Mouse (Mus musculus): ENCODE measurements around the gene Olfr611.
"Not testable (repeated sequence)": the region's sequence is repeated elsewhere in the genome, so short reads cannot be mapped to it uniquely, and the experiment has no call there.

Gene Olfr611

GRCm38 (mm10) chr7:103520746-103521145, at the start of gene Olfr611:
Gene Olfr611 (minus strand): TSS chr7:103520846.
- not testable (repeated sequence) for DNase-seq (ENCODE audit: low read depth, low spot score)

- DNase-seq (ENCODE audit: low read depth, low spot score): no peak
Observed at GRCm38 (mm10) chr7:103569043-103569442, 48.4 kb upstream of the Olfr611 start, which contains the start of gene Olfr616. Gene Olfr616 (minus strand): TSS chr7:103569143.

GRCm38 (mm10) chr7:103555779-103556178, 35.1 kb upstream of the Olfr611 start, which contains the start of gene Olfr615:
Gene Olfr615 (plus strand): TSS chr7:103556079.
- no peak for DNase-seq (ENCODE audit: low read depth, low spot score)

GRCm38 (mm10) chr7:103547774-103548173, 27.1 kb upstream of the Olfr611 start, which contains the start of gene Olfr613:
Gene Olfr613 (plus strand): TSS chr7:103548074.
- no peak for DNase-seq (ENCODE audit: low read depth, low spot score)

- not testable (repeated sequence) for DNase-seq (ENCODE audit: low read depth, low spot score)
Observed at GRCm38 (mm10) chr7:103542617-103543016, 22.0 kb upstream of the Olfr611 start, which contains the start of gene Olfr612. Gene Olfr612 (minus strand): TSS chr7:103542717.

GRCm38 (mm10) chr7:103512022-103512421, 8.6 kb downstream of the Olfr611 start, which contains the start of gene Olfr610:
Gene Olfr610 (minus strand): TSS chr7:103512122.
- no peak for DNase-seq (ENCODE audit: low read depth, low spot score)

GRCm38 (mm10) chr7:103497962-103498361, 22.7 kb downstream of the Olfr611 start, which contains the start of gene Olfr609:
Gene Olfr609 (minus strand): TSS chr7:103498062.
- no peak for DNase-seq (ENCODE audit: low read depth, low spot score)

GRCm38 (mm10) chr7:103477106-103477505, 43.5 kb downstream of the Olfr611 start:
- DNase-seq (ENCODE audit: low read depth, low spot score): not testable (repeated sequence)

- DNase-seq (ENCODE audit: low read depth, low spot score): no peak
Observed at GRCm38 (mm10) chr7:103469577-103469976, 51.1 kb downstream of the Olfr611 start, which contains the start of gene Olfr608. Gene Olfr608 (plus strand): TSS chr7:103469877.
